Mouse (Mus musculus): Measurements from ENCODE around the gene Adar.
"Not testable (repeated sequence)": the region's sequence is repeated elsewhere in the genome, so short reads cannot be mapped to it uniquely, and the experiment has no call there.

Adar gene

DNA sequence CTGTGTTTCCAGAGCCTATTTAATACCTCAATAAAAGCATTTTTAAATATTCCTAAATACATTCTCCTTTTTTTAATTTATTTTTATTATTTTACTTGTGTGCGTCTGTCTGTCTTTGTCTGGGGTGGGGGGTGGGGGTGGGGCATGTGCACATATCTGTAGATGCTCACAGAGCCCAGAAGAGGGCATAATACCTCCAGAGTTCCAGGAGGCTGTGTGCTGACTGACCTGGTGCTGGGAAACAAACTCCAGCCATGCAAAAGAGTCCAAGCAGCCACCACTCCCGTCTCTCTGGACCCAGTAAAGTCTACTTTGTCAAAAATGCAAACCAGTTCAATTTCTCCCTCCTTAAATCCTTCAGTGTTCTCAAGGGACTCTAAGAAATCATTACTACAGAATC is 79.8 kb downstream of the Adar start:
- DNase-seq (ENCODE audit: low spot score) = no peak

DNA sequence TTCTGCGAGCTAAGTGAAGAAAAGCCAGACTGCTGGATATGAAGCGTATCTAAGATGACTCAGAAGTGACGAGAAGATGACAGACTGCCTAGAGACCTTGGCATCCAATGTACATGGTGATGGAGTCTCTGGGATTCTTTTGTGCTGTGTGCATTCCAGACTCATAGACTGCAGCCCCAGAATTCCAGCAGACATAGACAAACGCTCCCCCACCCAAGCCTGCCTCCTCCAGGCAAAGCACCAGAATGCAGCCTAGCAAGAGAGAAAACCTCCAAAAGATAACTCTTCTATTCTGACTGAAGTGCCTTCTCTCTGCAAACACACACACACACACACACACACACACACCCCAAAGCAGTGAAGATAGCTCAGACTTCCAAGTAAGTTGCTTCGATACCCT is 80.9 kb downstream of the Adar start:
- peak; percentile 16 for DNase-seq (ENCODE audit: low spot score)

DNA sequence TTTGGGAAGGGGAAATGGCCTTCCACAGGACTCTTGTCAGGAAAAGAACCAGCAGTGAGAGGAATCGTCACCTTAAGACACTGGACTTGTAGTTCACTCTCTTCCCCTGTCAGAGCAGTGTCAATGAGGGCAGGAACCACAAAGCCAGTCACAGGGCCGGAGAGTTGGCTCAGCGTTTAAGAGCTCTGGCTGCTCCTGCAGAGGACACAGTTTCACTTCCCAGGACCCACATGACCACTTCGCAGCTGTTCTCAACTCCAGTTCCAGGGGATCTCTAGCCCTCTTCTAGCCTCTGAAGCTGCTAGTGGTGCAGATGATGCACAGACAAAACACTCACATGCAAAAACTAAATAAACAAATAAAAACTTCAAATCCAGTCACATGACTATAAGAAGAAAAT is 81.5 kb downstream of the Adar start:
- no peak for DNase-seq (ENCODE audit: low spot score)

DNA sequence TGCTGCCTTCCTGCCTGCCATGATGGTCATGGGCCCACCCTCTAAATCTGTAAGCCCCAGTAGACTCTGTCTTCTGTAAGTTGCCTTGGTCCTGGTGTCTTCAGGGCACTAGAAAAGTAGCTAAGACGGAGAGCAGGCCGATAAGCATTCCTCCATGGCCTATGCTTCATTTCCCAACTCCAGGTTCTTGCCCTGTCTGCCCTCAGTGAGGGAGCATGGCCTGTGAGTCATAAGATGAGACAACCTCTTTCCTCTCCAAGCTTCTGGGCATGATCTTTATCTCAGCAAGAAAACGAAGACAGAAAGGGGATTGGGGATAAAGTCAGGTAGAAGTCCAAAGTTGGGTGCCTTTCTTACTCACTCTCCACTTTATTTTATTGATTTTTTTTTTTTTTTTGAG is 83.7 kb downstream of the Adar start:
- no peak for DNase-seq (ENCODE audit: low spot score)

DNA sequence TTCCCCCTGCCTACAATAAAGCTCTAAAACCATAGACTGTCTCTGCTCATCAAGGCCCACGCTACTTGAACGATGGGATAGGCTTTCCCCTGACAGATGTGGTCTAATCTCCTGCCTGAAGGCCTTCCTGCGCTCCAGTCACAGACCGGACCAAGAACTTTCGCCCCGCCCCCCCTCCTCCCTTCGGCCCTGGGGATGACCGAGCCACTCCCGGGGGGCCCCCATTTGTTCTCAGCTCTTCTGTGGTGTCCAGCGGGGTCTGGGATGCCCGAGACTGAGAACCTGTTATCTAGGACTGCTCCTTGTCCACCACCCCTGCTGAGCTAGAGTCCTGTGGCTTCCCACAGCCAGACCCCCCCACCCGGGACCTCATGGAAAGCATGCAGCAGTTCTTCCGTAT is 84.7 kb downstream of the Adar start:
- peak; percentile 12 for DNase-seq (ENCODE audit: low spot score)

DNA sequence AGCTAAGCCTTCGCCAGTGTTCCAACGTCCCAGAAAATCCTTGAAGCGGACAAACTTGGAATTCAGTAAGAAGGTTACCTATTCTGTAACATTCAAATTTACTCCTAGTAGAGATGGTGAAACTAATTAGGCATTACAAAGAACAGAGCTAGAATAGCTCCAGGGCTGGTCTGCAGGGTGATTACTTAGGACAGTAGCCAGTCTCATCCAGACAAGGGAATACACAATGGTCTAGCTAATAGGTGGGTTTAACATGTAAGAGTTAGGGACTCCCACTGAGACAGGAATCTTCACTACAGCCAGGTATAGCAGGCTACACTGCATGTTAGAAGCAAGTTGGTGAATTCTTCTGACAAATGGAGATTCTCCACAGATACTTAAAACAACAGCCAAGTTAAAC is 85.3 kb downstream of the Adar start:
- not testable (repeated sequence) for DNase-seq (ENCODE audit: low spot score)

DNA sequence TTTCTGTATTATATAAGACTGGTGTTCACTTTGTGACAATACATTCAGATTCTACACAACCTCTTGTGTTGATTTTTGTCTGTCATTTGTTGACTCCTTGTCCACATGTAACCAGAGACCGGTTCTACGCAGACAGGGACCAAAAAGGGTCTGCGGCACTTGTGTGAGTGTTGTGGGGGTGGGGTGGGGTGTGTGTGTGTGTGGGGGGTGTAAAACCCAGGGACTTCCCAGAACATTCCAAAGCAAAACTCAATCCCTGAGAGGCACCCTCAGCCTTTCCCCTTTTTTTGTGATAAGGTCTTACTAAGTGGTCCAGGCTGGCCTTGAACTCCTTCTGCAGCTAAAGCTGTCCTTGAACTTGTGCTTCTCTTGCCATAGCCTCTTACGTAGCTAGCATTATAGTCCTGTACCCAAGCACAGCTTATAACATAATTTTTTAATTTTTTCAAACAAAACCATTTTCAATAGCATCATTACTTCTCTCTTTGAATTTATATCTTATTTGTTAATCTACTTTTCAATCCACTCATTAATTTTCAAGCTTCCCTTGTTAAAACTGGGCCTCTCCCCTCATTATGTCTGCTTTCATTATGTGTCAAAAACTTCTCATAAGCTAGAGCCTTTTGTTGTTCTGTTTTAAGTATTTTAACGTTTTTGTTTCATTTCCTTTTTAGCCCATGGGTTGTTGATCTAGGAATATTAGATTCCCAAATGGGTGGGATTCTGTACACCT is 86.1 kb downstream of the Adar start:
- no peak for DNase-seq (ENCODE audit: low spot score)

DNA sequence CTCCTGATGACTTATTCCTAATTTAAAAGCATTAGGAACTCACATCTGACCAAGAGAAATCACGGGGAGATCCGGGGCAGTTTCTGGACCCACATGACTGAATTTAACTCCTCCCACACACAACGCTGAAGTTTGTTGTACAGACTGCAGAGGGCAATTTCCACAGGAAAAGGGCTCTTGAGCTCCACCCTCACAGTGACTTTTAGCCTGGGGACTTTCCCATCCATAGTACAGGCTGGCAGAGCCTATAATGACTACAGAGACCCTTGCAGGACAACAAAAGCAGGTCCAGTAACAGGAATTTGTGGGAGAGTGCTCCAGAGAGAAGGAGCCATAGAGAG is 86.7 kb downstream of the Adar start:
- DNase-seq (ENCODE audit: low spot score) = peak; percentile 5

DNA sequence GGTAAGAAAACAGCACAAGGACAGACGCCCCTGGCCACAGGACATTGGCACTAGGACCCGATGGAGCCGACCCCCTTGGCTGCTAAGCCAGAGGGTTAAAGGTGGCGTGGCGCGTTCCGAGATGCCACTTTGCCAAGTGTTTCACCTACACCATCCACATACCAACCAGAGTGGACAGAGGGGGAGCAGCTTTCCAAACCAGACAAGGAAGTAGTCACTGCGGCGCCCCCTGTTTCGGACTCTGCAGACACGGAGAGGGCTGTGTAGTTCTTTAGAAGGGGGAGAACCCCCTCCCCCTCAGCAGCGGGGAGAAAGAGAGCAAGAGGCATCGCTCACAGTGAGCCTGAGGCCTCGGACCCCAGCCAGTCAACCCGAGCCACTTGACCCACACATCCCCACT is 88.1 kb downstream of the Adar start:
- no peak for DNase-seq (ENCODE audit: low spot score)
